Mouse (Mus musculus): ENCODE measurements around the gene Ccdc190. TPM values are rescaled to one million over a fixed set of nuclear protein-coding genes. Genes with fewer than 3 reads are reported as not detected.

The Ccdc190 gene
- total and polyA plus RNA-seq, 3 experiments: not detected

- Histone ChIP-seq H3K27me3 (ENCODE audit: control insufficient read depth in 1 of 2, insufficient read depth in 2 of 2, low read length in 2 of 2) (no peaks in the 10 kb centered on the region), H3K4me3 (ENCODE audit: control insufficient read depth in 1 of 2, insufficient read depth in 1 of 2, low read depth in 2 of 2, low read length in 2 of 2) (no peak overlapping the region), H3K9ac (ENCODE audit: control insufficient read depth, low read depth, low read length, poor library complexity, severe bottlenecking) (no peak overlapping the region), H3K36me3 (ENCODE audit: control insufficient read depth in 1 of 2, insufficient read depth in 2 of 2, low read length in 2 of 2) (no peaks in the 10 kb centered on the region), H3K27ac (ENCODE audit: control insufficient read depth, low read depth, low read length) (no peak overlapping the region), H3K4me1 (ENCODE audit: control insufficient read depth in 1 of 2, insufficient read depth in 2 of 2, low read length in 2 of 2) (no peaks in the 10 kb centered on the region), H3K79me2 (ENCODE audit: control insufficient read depth, insufficient read depth, low read length, poor library complexity) (no peaks in the 10 kb centered on the region), H3K9me3 (replicated peaks; ENCODE audit: insufficient read depth, low read length) (no peaks in the 10 kb centered on the region)
- TF ChIP-seq GABPA (IDR thresholded peaks at IDR 0.05; ENCODE audit: low read depth, low read length) (no peak), NRF1 (IDR thresholded peaks at IDR 0.05; ENCODE audit: insufficient read depth, low read depth, low read length, poor library complexity, severe bottlenecking) (no peak), MAZ (IDR thresholded peaks at IDR 0.05; ENCODE audit: low read depth, low read length) (no peak), SMC3 (IDR thresholded peaks at IDR 0.05; ENCODE audit: low read depth, low read length) (no peak), MXI1 (IDR thresholded peaks at IDR 0.05; ENCODE audit: low read depth, low read length) (no peak), EP300 (IDR thresholded peaks at IDR 0.05; ENCODE audit: low read depth in 1 of 2, low read length in 2 of 2) (no peak), MAFK (IDR thresholded peaks at IDR 0.05; ENCODE audit: borderline replicate concordance, low read depth, low read length) (no peak), ZMIZ1 (IDR thresholded peaks at IDR 0.05; ENCODE audit: low read depth, low read length) (no peak), CTCF (IDR thresholded peaks at IDR 0.05 in 2 of 3, conservative IDR thresholded peaks at IDR 0.05 in 1 of 3; ENCODE audit: control insufficient read depth in 1 of 3, insufficient read depth in 1 of 3, low read depth in 2 of 3, low read length in 3 of 3, poor library complexity in 1 of 3, severe bottlenecking in 1 of 3) (no peak), MEF2A (IDR thresholded peaks at IDR 0.05; ENCODE audit: extremely low read depth, insufficient replicate concordance, low read depth, low read length, poor library complexity, severe bottlenecking) (no peak)
- DNase-seq (ENCODE audit: low read depth, low spot score): no peak
Measured at GRCm38 (mm10) chr1:169951561-169951960, 23.1 kb downstream of the Ccdc190 start.

- no peak overlapping the region for H3K27ac ChIP-seq (ENCODE audit: control insufficient read depth, low read depth, low read length)
- H3K4me1 ChIP-seq (ENCODE audit: control insufficient read depth in 1 of 2, insufficient read depth in 2 of 2, low read length in 2 of 2): no peaks in the 10 kb centered on the region
- H3K9me3 ChIP-seq (replicated peaks; ENCODE audit: insufficient read depth, low read length): no peaks in the 10 kb centered on the region
- no peaks in the 10 kb centered on the region for H3K36me3 ChIP-seq (ENCODE audit: control insufficient read depth in 1 of 2, insufficient read depth in 2 of 2, low read length in 2 of 2)
- no peak for DNase-seq (ENCODE audit: low read depth, low spot score)
- H3K79me2 ChIP-seq (ENCODE audit: control insufficient read depth, insufficient read depth, low read length, poor library complexity): no peaks in the 10 kb centered on the region
- H3K9ac ChIP-seq (ENCODE audit: control insufficient read depth, low read depth, low read length, poor library complexity, severe bottlenecking): no peak overlapping the region
- no peak overlapping the region for H3K4me3 ChIP-seq (ENCODE audit: control insufficient read depth in 1 of 2, insufficient read depth in 1 of 2, low read depth in 2 of 2, low read length in 2 of 2)
- H3K27me3 ChIP-seq (ENCODE audit: control insufficient read depth in 1 of 2, insufficient read depth in 2 of 2, low read length in 2 of 2): no peaks in the 10 kb centered on the region
- TF ChIP-seq POLR2AphosphoS5 (IDR thresholded peaks at IDR 0.05; ENCODE audit: borderline replicate concordance, low read depth, low read length) (no peak), EP300 (IDR thresholded peaks at IDR 0.05; ENCODE audit: low read depth in 1 of 2, low read length in 2 of 2) (no peak)
Measured at GRCm38 (mm10) chr1:169952636-169953035, 24.2 kb downstream of the Ccdc190 start.

GRCm38 (mm10) chr1:169953106-169953505, 24.7 kb downstream of the Ccdc190 start:
- no peaks in the 10 kb centered on the region for H3K27me3 ChIP-seq (ENCODE audit: control insufficient read depth in 1 of 2, insufficient read depth in 2 of 2, low read length in 2 of 2)
- H3K4me1 ChIP-seq (ENCODE audit: control insufficient read depth in 1 of 2, insufficient read depth in 2 of 2, low read length in 2 of 2): no peaks in the 10 kb centered on the region
- H3K4me3 ChIP-seq (ENCODE audit: control insufficient read depth in 1 of 2, insufficient read depth in 1 of 2, low read depth in 2 of 2, low read length in 2 of 2): no peak overlapping the region
- H3K9ac ChIP-seq (ENCODE audit: control insufficient read depth, low read depth, low read length, poor library complexity, severe bottlenecking): no peak overlapping the region
- H3K27ac ChIP-seq (ENCODE audit: control insufficient read depth, low read depth, low read length): no peak overlapping the region
- TF ChIP-seq MXI1 (IDR thresholded peaks at IDR 0.05; ENCODE audit: low read depth, low read length) (no peak), BHLHE40 (IDR thresholded peaks at IDR 0.05; ENCODE audit: borderline replicate concordance, low read depth, low read length) (no peak), MEF2A (IDR thresholded peaks at IDR 0.05; ENCODE audit: extremely low read depth, insufficient replicate concordance, low read depth, low read length, poor library complexity, severe bottlenecking) (no peak), RCOR1 (IDR thresholded peaks at IDR 0.05; ENCODE audit: low read depth, low read length) (no peak), SMC3 (IDR thresholded peaks at IDR 0.05; ENCODE audit: low read depth, low read length) (no peak), SIN3A (IDR thresholded peaks at IDR 0.05; ENCODE audit: low read length) (no peak), NELFE (IDR thresholded peaks at IDR 0.05; ENCODE audit: low read depth, low read length) (no peak), TCF12 (IDR thresholded peaks at IDR 0.05; ENCODE audit: low read depth, low read length) (no peak), ETS1 (IDR thresholded peaks at IDR 0.05; ENCODE audit: low read depth, low read length) (no peak)
- no peaks in the 10 kb centered on the region for H3K9me3 ChIP-seq (replicated peaks; ENCODE audit: insufficient read depth, low read length)
- no peaks in the 10 kb centered on the region for H3K79me2 ChIP-seq (ENCODE audit: control insufficient read depth, insufficient read depth, low read length, poor library complexity)
- no peak for DNase-seq (ENCODE audit: low read depth, low spot score)
- no peaks in the 10 kb centered on the region for H3K36me3 ChIP-seq (ENCODE audit: control insufficient read depth in 1 of 2, insufficient read depth in 2 of 2, low read length in 2 of 2)

Measured in MEL (cell line).